Mouse (Mus musculus) ovary, adult 10 weeks (tissue): ENCODE measurements around the gene Ankrd12. TPM values are rescaled to one million over a fixed set of nuclear protein-coding genes. Genes with fewer than 3 reads are reported as not detected.

ENCODE experiments used
- polyA plus RNA-seq: library from polyadenylated mRNA; stranded (reverse); fragments of 350-450 nt; fragmentation: Illumina TruSeq; extraction: RNeasy Lipid Tissue Mini Kit (QIAGEN cat#74804); gene quantifications from one replicate; pipeline ENCODE4 v1.2.3, GENCODE M21; 2014

The Ankrd12 gene
- 47.1 TPM for polyA plus RNA-seq

DNA sequence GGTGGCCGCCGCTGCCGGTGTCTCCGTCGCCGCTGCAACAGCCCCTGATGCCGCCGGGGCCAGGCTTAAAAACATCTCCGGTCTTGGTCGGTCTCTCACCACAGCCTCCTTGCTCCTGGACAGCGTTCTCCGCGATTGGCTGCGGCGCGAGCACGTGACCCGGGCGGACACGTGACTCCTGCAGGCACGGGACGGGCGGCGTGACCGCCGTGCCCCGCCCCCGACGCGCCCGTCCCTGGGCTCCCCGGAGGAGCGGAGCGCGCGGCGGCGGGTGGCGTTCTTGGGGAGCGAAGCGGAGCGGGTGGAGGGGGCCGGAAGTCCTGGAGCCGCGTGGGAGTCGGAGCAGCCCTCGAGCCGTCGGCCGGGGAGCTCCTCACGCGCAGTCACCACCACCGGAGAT lies at the start of gene Ankrd12:
Ankrd12 (minus strand) TSS at position 156 of the 400 bp plus-strand sequence.

DNA sequence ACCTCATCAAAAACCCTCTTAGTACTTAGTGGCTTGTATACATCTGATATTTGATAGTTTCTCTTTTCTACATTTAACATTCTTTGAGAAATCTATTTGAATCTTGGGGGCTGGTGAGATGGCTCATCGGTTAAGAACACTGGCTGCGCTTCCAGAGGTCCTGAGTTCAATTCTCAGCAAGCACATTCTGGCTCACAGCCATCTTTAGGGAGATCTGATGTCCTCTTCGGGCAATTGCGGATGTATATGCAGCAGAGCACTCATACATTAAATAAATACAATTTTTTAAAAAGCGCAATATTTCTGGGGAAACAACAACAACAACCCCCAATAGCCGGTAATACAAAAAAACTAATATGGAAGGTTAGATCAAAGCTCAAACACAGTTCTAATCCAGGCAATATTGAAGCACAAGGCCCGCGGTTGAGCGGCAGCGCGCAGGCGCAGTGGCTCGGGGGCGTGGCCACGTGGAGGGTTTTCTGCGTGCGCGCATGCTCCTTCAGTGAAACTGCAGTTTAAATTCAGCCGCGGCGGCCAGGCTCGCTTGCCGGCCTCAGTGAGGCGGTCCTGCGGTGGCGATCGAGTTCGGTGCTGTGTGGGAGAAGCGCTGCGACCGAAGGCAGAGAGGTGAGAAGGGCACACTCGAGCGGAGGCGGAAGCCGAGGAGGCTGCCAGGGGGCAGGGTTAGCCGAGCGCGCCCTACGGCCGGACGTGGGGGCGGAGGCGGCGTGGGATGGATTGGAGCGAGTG lies 46.4 kb upstream of the Ankrd12 start, which contains the start of gene Ddx11:
Ddx11 (plus strand) TSS at position 455 of the 750 bp plus-strand sequence.

DNA sequence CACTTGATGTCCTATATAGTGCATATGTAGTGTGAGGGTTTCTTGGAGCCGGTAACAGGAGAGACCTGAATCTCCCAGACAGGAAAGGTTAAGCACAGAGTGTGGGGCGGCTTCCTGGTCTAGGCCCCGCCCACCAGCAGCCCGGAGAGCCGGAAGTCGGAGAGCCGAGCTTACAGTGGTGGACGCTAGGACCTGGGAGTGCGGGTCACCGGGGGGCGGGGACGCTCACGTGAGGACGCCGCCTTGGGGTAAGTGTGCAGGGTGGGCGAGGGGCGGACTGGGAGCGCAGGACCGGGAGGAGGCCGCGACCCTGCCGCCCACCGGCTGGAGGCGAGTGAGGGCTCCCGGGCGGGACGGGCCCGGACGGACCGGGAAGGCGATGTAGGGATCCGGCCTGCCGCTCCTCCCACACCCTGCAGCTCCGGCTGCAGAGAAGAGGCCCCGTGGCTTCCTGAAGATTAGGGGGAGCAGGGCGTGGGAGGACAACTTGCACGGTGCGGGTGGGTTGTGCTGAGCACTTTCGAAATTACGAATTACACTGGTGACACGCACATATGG lies 34.6 kb upstream of the Ankrd12 start, which contains the start of gene Washc1:
Washc1 (plus strand) TSS at position 144 of the 558 bp plus-strand sequence.

DNA sequence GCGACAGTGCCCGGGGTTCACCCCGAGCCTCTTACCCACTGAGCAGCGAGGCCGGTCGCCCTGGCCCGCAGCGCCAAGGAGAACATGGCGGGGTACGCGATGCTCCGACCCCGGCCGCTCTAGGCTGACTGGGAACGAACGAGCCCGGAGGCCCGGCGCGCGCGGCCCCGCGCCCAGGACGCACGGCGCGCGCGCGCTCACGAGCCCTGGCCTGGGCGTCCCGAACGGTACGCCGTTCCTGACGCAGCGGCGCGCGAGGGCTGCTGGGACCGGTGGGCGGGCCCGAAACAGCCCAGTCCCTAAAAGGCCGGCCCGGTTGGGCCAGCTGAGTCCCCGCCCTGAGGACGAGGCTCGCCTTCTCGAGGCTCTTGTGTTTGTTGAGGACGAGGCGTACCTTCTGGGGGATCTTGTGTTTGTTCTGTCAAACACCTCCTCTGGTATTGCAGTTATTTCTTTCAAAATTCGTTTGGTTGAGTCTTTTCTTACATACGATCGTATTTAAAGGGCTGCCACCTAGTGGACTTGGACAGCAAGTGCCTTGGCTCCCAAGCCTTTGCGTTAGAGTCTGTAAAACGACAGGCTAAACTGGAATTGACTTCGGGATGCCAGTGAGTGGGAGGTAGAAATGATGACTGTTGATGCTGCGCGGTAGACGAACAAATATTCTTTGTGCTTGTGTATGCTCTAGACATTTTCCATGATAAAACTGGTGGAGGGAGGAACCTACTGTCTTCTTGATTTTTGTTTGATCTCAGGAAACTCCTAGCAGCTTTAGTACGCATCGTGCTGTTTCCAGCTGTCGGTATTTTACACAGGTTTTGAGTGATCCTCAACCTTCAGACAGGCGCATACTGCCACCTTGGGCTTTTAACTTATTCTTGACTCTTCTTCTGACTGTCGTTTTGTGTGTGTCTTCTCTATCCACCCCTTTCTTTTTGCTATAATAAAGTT lies 24.8 kb upstream of the Ankrd12 start, which contains the start of gene Ndufv2:
Ndufv2 (minus strand) TSS at position 180 of the 951 bp plus-strand sequence.

DNA sequence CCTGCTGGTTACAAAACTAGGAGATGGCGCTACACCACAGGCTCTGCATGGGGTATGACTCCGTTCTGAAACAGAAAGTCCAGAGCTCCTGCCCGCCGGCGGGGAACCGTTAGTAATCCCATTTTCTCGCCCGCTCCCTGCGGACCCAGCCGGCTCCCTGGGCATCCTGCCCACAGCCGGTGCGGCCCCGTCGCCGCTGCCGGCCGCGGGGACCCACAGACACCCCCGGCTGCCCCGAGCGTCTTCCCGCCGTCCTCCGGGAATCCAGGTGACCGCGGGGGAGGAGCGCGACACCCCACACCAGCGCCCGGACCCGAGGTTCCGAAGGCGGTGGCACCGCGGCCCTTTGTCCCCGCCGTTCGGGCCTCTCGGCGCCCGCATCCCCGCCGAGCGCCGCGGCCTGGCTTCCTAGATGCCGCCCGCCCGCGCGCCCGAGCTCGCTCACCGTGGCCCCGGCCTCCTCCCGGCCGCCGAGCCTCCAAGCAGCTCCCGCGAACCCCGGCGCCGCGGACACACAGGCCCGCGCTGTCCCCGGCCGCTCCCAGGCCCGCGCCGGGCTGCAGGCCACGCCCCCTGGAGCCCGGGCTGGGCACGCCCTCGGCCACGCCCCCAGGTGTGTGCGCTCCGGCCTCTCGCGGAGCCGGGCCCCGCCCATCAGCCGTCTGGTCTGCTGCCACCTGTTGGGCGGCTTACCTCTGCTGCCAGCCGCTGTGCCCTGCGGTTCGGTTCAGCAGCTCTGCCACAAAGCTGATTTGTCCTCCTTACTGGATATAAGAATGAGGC lies 126.1 kb downstream of the Ankrd12 start, which contains the start of gene Twsg1:
Twsg1 (minus strand) TSS at position 605 of the 783 bp plus-strand sequence.

Other genes starting within 250 kb of the Ankrd12 start
- gene Ralbp1, start 191.3 kb downstream of the Ankrd12 start, polyA plus RNA-seq, result 68.9 TPM
- gene Twsg1, start 125.9 kb downstream of the Ankrd12 start, polyA plus RNA-seq, result 362 TPM
- 542 TPM for gene Ndufv2, start 24.5 kb upstream of the Ankrd12 start, polyA plus RNA-seq
- 1.9 TPM for gene Washc1, start 34.5 kb upstream of the Ankrd12 start, polyA plus RNA-seq
- 3.6 TPM for gene Ddx11, start 46.4 kb upstream of the Ankrd12 start, polyA plus RNA-seq